Mouse (Mus musculus): ENCODE measurements around the gene Arhgef39. TPM values are rescaled to one million over a fixed set of nuclear protein-coding genes. Genes with fewer than 3 reads are reported as not detected.

Arhgef39 gene
- polyA plus RNA-seq, 1 experiment, result 38.3 TPM

DNA sequence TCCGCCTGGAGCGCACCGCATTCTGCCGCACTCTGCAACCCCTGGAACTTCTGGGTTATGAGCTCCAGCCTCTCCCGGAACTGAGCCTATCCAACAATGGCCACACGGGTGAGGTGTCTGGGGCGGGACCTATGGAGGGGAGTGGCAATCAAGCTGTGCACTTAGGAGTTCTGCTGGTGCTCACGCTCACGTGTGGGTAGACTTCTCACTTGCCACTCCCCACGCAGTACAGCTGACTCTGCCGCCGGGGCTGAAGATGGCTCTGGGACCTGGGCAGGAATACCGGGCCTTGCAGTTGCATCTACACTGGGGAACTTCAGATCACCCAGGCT, 9.1 kb upstream of the Arhgef39 start:
- peak overlapping the region; percentile 84 for H3K27ac ChIP-seq (ENCODE audit: insufficient read depth, low read depth, low read length)
- H3K4me1 ChIP-seq (ENCODE audit: control insufficient read depth, insufficient read depth, insufficient read length, low read length), result peaks cover 13% of the 10 kb centered on the region; the same call in 1 of the 2 replicates
- WGBS, result 3% methylated on average over 13 of the region's 13 CpGs
- no peaks in the 10 kb centered on the region for H3K27me3 ChIP-seq (ENCODE audit: control insufficient read depth, insufficient read depth, low read length)
- peak overlapping the region; percentile 87 for H3K4me3 ChIP-seq (ENCODE audit: low read depth, low read length)
- 0 out of 2 replicates have a peak, but pooled peaks cover 2% of the 10 kb centered on the region for H3K36me3 ChIP-seq (ENCODE audit: control insufficient read depth, insufficient read depth, low read length)
- TF ChIP-seq CTCF (IDR thresholded peaks at IDR 0.05; ENCODE audit: extremely low read depth, insufficient read length, insufficient replicate concordance, low read depth, low read length), result no peak
- peak; percentile 94 for TF ChIP-seq POLR2A (IDR thresholded peaks at IDR 0.05; ENCODE audit: low read depth, low read length)

DNA sequence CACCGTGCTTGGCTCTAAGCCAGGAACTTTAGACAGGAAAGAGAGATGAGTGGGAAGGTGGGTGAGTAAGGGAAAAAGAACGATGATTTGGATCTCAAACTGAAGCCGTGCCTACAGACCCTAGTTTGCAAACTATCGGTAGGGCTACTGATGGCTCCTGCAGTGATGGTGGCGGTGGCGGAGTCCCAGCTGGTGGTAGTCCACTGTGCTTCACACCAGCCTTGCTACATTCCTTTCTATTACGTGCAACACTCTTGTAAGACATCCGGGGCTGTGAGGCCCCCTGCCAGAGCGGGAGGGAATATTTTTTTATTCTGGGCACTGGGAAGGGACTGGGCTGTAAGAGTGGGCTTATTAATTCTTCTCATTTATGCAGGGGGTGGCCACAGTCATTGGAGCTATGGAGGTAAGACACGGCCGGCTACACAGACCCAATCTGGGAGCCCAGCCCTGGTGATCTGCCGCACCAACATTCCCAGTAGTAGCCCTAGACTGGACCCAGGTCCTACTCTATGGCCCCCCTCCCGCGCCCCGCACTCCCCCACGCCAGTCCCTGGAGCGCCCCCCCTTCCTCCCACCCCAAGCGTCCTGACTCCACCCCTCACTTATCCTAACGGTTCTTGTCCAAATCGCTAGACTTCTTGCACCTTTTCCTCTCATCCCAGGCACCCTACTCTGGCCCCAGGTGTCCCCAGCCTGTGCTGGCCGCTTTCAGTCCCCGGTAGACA, 8.6 kb upstream of the Arhgef39 start:
- TF ChIP-seq CTCF (IDR thresholded peaks at IDR 0.05; ENCODE audit: extremely low read depth, insufficient read length, insufficient replicate concordance, low read depth, low read length), result no peak
- TF ChIP-seq POLR2A (IDR thresholded peaks at IDR 0.05; ENCODE audit: low read depth, low read length), result no peak
- peak overlapping the region; percentile 72 for H3K27ac ChIP-seq (ENCODE audit: insufficient read depth, low read depth, low read length)
- WGBS, result 4% methylated on average over 20 of the region's 22 CpGs
- H3K27me3 ChIP-seq (ENCODE audit: control insufficient read depth, insufficient read depth, low read length), result no peaks in the 10 kb centered on the region
- H3K4me1 ChIP-seq (ENCODE audit: control insufficient read depth, insufficient read depth, insufficient read length, low read length), result peaks cover 18% of the 10 kb centered on the region; the same call in 1 of the 2 replicates
- H3K36me3 ChIP-seq (ENCODE audit: control insufficient read depth, insufficient read depth, low read length), result 0 out of 2 replicates have a peak, but pooled peaks cover 2% of the 10 kb centered on the region
- H3K4me3 ChIP-seq (ENCODE audit: low read depth, low read length), result peak overlapping the region; percentile 87

DNA sequence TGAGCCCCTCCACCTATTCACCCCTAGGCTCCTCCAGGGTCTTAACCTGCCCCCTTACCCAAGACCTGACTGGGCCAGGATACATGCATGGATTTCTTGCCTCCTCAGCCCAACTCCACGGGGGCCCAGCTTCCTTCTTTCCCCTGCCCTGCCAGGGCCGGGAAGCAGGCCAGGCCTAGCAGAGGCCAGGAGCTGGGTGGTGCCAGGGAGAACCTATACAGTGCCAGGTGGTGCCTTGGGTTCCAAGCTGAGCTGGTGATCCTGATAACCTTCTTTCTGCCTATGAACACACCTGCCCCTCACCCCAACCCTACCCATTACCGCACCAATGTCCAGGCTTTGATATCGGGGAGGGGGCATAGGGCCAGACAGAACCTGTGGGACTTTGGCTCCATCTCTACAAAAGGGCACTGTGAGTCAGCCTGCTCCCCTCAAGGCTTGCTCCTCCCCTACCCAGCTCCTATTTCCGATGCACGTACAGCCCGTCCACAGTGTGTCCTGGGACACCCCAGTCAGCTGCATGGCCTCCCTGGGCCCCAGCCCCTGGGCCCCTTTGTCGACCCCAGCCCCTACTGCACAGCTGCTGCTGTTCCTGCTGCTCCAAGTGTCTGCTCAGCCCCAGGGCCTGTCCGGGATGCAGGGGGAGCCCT, 7.2 kb upstream of the Arhgef39 start, which contains the start of gene Car9:
Gene Car9, plus strand, starts transcription at position 431 of the 650 bp plus-strand sequence.
- H3K4me1 ChIP-seq (ENCODE audit: control insufficient read depth, insufficient read depth, insufficient read length, low read length), result peaks cover 21% of the 10 kb centered on the region; the same call in 1 of the 2 replicates
- TF ChIP-seq POLR2A (IDR thresholded peaks at IDR 0.05; ENCODE audit: low read depth, low read length) (no peak), CTCF (IDR thresholded peaks at IDR 0.05; ENCODE audit: extremely low read depth, insufficient read length, insufficient replicate concordance, low read depth, low read length) (no peak)
- H3K27me3 ChIP-seq (ENCODE audit: control insufficient read depth, insufficient read depth, low read length), result no peaks in the 10 kb centered on the region
- 0 out of 2 replicates have a peak, but pooled peaks cover 2% of the 10 kb centered on the region for H3K36me3 ChIP-seq (ENCODE audit: control insufficient read depth, insufficient read depth, low read length)
- H3K27ac ChIP-seq (ENCODE audit: insufficient read depth, low read depth, low read length), result peak within 1 kb of the TSS; percentile 71
- peak within 1 kb of the TSS; percentile 87 for H3K4me3 ChIP-seq (ENCODE audit: low read depth, low read length)
- 22% methylated on average over 9 of the region's 9 CpGs for WGBS

DNA sequence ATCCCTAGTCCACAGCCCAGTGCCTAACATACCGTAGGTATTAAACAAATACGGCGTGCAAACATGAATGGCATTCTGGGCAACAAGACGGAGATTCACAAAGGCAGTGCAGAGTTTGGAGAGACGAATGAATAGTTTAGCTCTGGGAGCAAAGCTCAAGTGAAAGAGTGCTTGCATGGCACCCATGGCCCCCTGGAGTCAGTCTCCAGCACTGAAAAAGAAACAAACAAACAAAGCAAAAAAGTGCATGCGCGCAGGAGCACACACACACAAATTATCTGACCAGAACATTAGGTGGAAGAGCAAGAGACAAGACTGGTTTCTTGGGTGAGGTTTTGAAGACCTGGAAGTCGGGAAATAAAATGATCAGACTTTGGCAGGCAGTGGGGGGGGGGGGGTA, 6.6 kb upstream of the Arhgef39 start:
- H3K36me3 ChIP-seq (ENCODE audit: control insufficient read depth, insufficient read depth, low read length), result 0 out of 2 replicates have a peak, but pooled peaks cover 2% of the 10 kb centered on the region
- no peak overlapping the region for H3K4me3 ChIP-seq (ENCODE audit: low read depth, low read length)
- H3K27me3 ChIP-seq (ENCODE audit: control insufficient read depth, insufficient read depth, low read length), result no peaks in the 10 kb centered on the region
- peak overlapping the region; percentile 71 for H3K27ac ChIP-seq (ENCODE audit: insufficient read depth, low read depth, low read length)
- WGBS, result 47% methylated on average over 8 of the region's 8 CpGs
- TF ChIP-seq POLR2A (IDR thresholded peaks at IDR 0.05; ENCODE audit: low read depth, low read length) (no peak), CTCF (IDR thresholded peaks at IDR 0.05; ENCODE audit: extremely low read depth, insufficient read length, insufficient replicate concordance, low read depth, low read length) (no peak)
- peaks cover 21% of the 10 kb centered on the region; the same call in 1 of the 2 replicates for H3K4me1 ChIP-seq (ENCODE audit: control insufficient read depth, insufficient read depth, insufficient read length, low read length)

DNA sequence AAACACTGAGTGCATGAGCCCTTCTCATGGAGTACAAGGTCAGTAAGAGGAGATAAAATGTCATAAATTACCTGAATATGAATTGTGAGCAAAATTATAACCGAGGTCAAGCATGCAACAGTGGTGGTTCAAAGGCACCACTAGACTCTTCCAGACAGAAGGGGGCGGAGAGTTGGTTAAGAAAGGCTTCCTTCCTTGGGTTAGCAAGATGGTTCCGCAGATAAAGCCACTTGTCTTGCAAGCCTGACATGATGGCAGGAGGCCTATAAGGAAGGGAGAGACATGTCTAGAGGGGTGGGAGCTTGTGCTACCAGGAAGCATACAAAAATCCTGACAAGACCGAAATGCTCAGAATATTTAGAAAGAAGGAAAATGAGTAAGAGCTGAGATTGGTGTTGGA, 4.8 kb upstream of the Arhgef39 start:
- Histone ChIP-seq H3K4me3 (ENCODE audit: low read depth, low read length) (no peak overlapping the region), H3K4me1 (ENCODE audit: control insufficient read depth, insufficient read depth, insufficient read length, low read length) (peaks cover 16% of the 10 kb centered on the region; the same call in 1 of the 2 replicates), H3K27me3 (ENCODE audit: control insufficient read depth, insufficient read depth, low read length) (no peaks in the 10 kb centered on the region), H3K36me3 (ENCODE audit: control insufficient read depth, insufficient read depth, low read length) (0 out of 2 replicates have a peak, but pooled peaks cover 2% of the 10 kb centered on the region), H3K27ac (ENCODE audit: insufficient read depth, low read depth, low read length) (peak overlapping the region; percentile 57)
- TF ChIP-seq POLR2A (IDR thresholded peaks at IDR 0.05; ENCODE audit: low read depth, low read length) (no peak), CTCF (IDR thresholded peaks at IDR 0.05; ENCODE audit: extremely low read depth, insufficient read length, insufficient replicate concordance, low read depth, low read length) (no peak)
- WGBS, result 47% methylated on average over 4 of the region's 4 CpGs

DNA sequence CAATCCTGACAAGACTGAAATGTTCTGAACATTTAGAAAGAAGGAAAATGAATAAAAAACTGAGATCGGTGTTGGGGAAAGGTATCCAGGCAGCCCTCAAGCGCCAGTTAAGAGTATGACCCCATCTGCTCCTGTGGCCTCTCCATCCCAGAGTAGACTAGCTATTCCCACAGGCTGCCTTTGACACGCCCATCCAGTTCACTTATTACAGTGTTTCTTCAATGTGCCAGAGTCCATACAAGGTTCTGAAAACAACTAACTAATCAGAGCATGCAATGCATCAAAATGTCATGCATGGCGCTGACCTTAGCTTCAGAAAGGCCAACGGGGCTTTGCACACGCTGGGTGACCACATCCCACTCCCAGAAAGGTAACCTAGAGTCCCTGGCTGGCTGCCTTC, 4.0 kb upstream of the Arhgef39 start:
- Histone ChIP-seq H3K36me3 (ENCODE audit: control insufficient read depth, insufficient read depth, low read length) (0 out of 2 replicates have a peak, but pooled peaks cover 2% of the 10 kb centered on the region), H3K27ac (ENCODE audit: insufficient read depth, low read depth, low read length) (peak overlapping the region; percentile 90), H3K27me3 (ENCODE audit: control insufficient read depth, insufficient read depth, low read length) (no peaks in the 10 kb centered on the region), H3K4me3 (ENCODE audit: low read depth, low read length) (no peak overlapping the region), H3K4me1 (ENCODE audit: control insufficient read depth, insufficient read depth, insufficient read length, low read length) (peaks cover 19% of the 10 kb centered on the region; the same call in 1 of the 2 replicates)
- 45% methylated on average over 6 of the region's 6 CpGs for WGBS
- TF ChIP-seq CTCF (IDR thresholded peaks at IDR 0.05; ENCODE audit: extremely low read depth, insufficient read length, insufficient replicate concordance, low read depth, low read length) (no peak), POLR2A (IDR thresholded peaks at IDR 0.05; ENCODE audit: low read depth, low read length) (no peak)

DNA sequence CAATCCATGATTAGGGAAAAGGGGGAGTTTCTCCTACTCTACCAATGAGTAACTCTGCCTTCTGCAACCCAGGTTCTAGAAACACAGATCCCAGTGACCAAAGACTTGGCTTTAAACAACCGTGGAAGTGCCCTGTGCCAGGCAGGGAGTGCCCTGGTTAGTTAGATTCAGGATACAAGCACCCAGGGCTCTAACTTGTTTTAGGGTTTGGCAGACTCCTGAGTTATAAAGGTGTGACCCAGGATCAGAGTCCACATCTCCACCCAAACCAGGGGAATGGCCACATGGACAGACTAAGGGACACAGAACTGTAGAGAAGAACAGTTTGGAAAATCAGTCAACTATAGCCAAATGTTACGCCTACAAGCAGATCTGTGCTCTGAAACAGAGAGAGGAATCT, 3.5 kb upstream of the Arhgef39 start:
- TF ChIP-seq POLR2A (IDR thresholded peaks at IDR 0.05; ENCODE audit: low read depth, low read length) (no peak), CTCF (IDR thresholded peaks at IDR 0.05; ENCODE audit: extremely low read depth, insufficient read length, insufficient replicate concordance, low read depth, low read length) (no peak)
- peaks cover 20% of the 10 kb centered on the region; the same call in 1 of the 2 replicates for H3K4me1 ChIP-seq (ENCODE audit: control insufficient read depth, insufficient read depth, insufficient read length, low read length)
- H3K36me3 ChIP-seq (ENCODE audit: control insufficient read depth, insufficient read depth, low read length), result 0 out of 2 replicates have a peak, but pooled peaks cover 2% of the 10 kb centered on the region
- H3K4me3 ChIP-seq (ENCODE audit: low read depth, low read length), result no peak overlapping the region
- no peaks in the 10 kb centered on the region for H3K27me3 ChIP-seq (ENCODE audit: control insufficient read depth, insufficient read depth, low read length)
- H3K27ac ChIP-seq (ENCODE audit: insufficient read depth, low read depth, low read length), result peak overlapping the region; percentile 90
- 31% methylated on average over 2 of the region's 2 CpGs for WGBS
